Mouse (Mus musculus) spleen, adult 10 weeks (tissue): Measurements from ENCODE around the gene Gm21294. TPM values are rescaled to one million over a fixed set of nuclear protein-coding genes. Genes with fewer than 3 reads are reported as not detected.

ENCODE experiments used
- polyA plus RNA-seq: library from polyadenylated mRNA; stranded (reverse); fragments of 350-450 nt; fragmentation: Illumina TruSeq; extraction: RNeasy Lipid Tissue Mini Kit (QIAGEN cat#74804); gene quantifications from one replicate; pipeline ENCODE4 v1.2.3, GENCODE M21; 2015; ENCODE audit warnings: low replicate concordance; ENCODE audit not compliant: insufficient read depth

The Gm21294 gene
- polyA plus RNA-seq: not detected

DNA sequence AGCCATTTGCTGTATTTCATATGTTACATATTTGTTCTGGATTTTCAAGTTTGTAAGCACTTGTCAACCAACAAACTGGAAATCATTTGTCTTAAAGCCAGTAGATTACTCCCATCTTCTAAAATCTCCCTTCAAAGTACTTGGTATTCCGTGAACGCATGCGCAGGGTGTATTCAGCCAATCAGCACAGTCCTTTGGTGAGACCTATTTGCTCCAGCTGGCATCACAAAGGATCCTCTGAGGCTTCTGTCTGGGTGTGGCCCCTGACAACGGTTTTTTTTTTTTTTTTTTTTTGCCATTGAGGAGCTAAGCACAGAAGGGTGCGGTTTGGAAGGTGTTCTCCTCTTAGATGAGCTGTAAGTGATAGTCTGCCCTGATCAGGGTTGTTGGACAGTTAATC lies at the start of gene Gm21294:
Gene Gm21294, plus strand, starts transcription at position 301 of the 400 bp plus-strand sequence.

